Mouse (Mus musculus): Measurements from ENCODE around the gene Isg20l2.

DNA sequence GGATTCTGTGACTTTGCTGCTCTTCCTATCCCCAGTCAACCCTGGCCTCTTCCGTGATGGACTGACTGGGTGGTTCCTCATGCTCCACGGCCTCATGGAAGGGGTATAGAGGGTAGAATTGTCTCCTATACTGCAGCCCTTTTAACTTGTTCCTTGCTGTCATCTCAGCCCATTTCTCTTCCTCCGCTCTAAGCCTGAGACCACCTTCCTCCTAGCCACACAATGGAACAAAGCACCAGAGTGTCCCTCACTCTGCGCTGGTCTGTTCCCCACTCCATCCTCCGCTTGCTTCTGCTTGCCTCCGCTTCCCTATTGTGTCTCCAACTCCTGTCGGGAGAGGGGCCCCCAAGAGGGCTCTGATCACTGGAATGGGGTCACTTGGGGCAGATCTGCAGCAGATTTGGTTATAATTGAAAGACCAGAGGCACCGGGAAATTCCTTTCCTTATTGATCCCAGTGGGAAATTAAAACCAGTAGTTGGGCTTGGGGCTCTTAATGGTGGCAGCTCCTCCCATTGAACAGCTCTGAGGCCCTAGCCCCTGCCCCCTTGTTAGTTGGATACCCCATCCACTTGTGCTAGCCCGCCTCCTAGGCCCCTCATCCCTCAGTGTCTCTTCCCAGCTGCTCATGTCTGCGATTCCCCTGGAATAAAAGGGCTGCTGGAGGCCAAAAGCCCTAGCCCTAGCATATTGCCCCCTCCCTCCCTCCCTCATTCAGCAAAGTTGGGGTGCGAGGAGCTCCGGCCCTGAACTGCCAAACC is 15.8 kb downstream of the Isg20l2 start:
- TF ChIP-seq USF1 (IDR thresholded peaks at IDR 0.05; ENCODE audit: low read depth) (no peak), POLR2A (IDR thresholded peaks at IDR 0.05; ENCODE audit: insufficient read length, low read depth) (no peak), MAX (IDR thresholded peaks at IDR 0.05; ENCODE audit: low read depth) (no peak), MYOG (IDR thresholded peaks at IDR 0.05; ENCODE audit: control insufficient read depth in 1 of 3, insufficient read depth in 1 of 3, insufficient read length in 2 of 3, low read depth in 2 of 3) (no peak), CEBPB (IDR thresholded peaks at IDR 0.05; ENCODE audit: insufficient read depth, poor library complexity, severe bottlenecking) (no peak)
